Mouse (Mus musculus) heart, postnatal 25 days (tissue): ENCODE data around the gene Sparcl1. TPM values are rescaled to one million over a fixed set of nuclear protein-coding genes. Genes with fewer than 3 reads are reported as not detected.

Experiments used
- DNase-seq: peaks from one replicate; pipeline ENCODE4 v3.0.0; 2022; ENCODE audit warnings: low spot score
- intact Hi-C: fragments of 180-260 bp; cut with DNase I; formaldehyde crosslinking; loops from one replicate; pipeline ENCODE4 v1.15.1; 2025
- total RNA-seq, 2 experiments: library from RNA; stranded (reverse); gene quantifications; 2 replicates each; pipeline ENCODE4 v1.2.3; 2021

The Sparcl1 gene
- total RNA-seq, 2 experiments from 2014 or later: 191 to 258 TPM

DNA sequence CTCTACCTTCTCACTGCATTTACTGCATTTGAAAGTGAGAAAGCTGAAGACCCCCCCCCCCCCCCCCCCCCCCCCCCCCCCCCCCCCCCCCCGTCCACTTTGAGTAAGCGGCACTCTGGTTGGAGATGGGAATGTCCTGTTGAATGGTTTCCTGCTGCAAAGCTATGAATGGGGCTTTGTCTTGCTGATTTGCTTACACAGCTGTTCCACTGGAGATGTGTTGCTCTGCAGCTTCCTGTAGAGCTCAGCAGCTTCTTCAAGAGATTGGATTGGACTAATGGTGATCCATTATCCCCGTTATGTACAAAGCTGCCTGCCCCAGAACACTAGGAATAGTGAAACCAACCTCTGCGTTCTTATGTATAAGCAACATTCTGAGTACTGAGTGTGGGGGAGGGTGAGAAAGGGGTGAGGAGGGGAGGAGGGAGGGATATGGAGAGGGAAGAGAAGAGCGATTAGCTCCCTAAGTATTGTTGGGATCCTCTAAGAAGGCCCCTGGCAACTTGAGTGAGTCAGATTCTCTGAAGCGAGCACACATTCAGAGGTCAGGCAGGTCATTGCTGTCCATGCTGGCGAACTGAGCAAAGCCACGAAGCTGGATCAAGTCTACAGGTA lies 41.2 kb downstream of the Sparcl1 start:
- intact Hi-C loops: loop anchor here (5.0 kb wide), 3 partner anchors 70 to 265 kb away; no protein-coding TSS in a partner anchor
- DNase-seq: no peak

- intact Hi-C loops: loop anchor here (5.0 kb wide), 3 partner anchors 69 to 266 kb away; no protein-coding TSS in a partner anchor
Observed at GRCm38 (mm10) chr5:104071048-104071447, 42.5 kb downstream of the Sparcl1 start.

GRCm38 (mm10) chr5:104068751-104069150 lies 44.8 kb downstream of the Sparcl1 start:
- intact Hi-C loops: no loop called here
- DNase-seq: no peak

More at GRCm38 (mm10) chr5:104071048-104071447, 42.5 kb downstream of the Sparcl1 start:
- no peak for DNase-seq

GRCm38 (mm10) chr5:104062773-104063551 lies 50.6 kb downstream of the Sparcl1 start:
- intact Hi-C loops: no loop called here
- DNase-seq: no peak

DNA sequence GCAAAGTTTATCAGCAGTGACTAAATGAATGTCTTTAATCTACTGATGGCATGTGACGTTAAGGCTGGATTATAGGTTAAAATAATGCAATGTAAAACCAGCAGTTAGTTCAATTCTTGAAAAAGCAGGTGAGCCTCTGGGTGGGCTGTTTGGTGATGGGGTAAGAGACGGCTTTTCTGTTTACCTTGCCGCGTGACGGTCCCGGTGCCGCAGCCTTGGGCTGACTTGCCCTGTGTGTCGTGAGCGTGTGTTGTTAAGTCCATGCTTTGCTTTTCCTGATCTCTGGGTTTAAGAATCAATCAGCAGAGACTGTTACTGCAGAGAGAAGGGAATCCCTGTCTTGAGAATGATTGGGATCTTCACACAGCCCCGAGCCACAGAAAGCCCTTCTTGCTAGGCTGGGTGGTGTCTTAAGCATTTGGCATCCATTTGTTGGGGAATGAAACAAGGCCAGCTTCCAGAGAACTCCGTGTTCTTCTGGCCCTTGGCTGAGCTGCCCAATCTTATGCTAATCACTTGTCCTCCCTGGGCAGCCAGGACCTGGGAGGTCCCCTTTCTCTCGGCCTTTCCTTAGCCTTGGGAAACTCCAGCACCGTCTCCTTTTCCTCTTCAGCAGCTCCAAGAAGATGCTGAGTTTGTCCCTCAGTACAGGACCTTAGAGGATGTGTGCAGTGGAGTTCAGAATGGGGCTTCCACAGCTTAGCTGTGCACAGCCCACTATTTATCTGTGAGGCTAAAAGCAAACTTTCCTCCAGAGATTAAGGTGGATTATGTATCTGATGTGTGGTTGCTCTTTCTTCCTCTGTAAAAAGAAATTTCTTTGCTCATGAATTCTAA lies 51.4 kb downstream of the Sparcl1 start:
- no peak for DNase-seq
- intact Hi-C loops: no loop called here

GRCm38 (mm10) chr5:104060429-104060828 lies 53.1 kb downstream of the Sparcl1 start:
- intact Hi-C loops: no loop called here
- no peak for DNase-seq

DNA sequence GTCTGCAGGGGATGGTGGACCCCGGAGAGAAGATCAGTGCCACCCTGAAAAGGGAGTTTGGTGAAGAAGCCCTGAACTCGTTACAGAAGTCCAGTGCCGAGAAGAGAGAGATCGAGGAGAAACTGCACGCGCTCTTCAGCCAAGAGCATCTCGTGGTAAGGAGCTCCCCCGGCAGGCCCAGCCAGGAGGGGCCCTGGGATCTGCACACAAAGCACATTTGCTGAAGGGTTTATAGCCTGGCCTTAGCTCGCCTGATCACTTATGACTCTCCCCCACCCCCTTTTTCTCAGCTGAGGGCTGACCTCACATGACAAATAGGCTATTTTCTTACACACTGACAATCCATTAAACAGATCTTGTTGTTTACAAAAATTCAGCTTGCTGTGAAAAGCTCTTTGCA lies 53.9 kb downstream of the Sparcl1 start:
- no peak for DNase-seq
- intact Hi-C loops: loop anchor here (5.0 kb wide), 1 partner anchor 57 kb away; no protein-coding TSS in a partner anchor

- DNase-seq: no peak
- intact Hi-C loops: loop anchor here (5.0 kb wide), 1 partner anchor 56 kb away; no protein-coding TSS in a partner anchor
Observed at GRCm38 (mm10) chr5:104058021-104058420, 55.5 kb downstream of the Sparcl1 start.

DNA sequence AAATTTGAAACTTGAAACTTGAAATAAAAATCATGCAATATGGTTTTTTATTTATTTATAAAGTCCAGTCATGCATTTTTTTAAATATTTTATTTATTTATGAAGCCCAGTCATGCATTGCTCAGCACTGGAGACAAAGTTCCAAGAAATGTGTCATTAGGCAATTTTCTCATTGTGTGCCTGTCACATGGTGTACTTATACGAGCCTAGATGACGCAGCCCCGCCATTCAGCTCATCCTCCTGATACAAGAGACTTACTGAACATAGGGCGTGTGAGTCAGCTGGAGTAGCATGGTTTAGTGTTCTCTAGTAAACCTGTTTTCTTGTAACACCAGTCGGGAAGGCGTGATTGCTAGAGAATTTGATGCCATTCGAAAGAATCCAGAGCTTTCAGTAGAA lies 57.2 kb downstream of the Sparcl1 start:
- intact Hi-C loops: loop anchor here (5.0 kb wide), 1 partner anchor 54 kb away; no protein-coding TSS in a partner anchor
- DNase-seq: no peak

DNA sequence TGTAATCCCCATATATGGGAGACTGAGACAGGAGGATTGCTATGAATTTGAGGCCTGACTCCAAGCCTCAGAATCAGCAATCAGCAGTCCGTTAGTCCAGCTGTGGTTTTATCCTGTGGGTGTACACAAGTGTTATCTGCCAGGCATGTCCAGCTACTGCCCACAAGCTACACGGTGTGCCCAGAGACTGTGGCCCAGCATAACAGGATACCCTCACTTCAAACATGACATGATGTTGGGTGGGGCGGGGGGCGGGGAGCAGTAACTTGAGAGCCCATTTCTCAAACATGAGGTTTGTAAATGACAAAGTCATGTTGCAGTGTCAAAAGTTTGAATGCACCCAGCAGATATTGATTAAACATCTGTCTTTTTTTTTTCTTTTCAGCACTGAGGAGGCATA lies 57.7 kb downstream of the Sparcl1 start:
- no peak for DNase-seq
- intact Hi-C loops: loop anchor here (5.0 kb wide), 1 partner anchor 54 kb away; no protein-coding TSS in a partner anchor

- DNase-seq: no peak
- intact Hi-C loops: loop anchor here (5.0 kb wide), 1 partner anchor 53 kb away; no protein-coding TSS in a partner anchor
Observed at GRCm38 (mm10) chr5:104054938-104055337, 58.6 kb downstream of the Sparcl1 start.

DNA sequence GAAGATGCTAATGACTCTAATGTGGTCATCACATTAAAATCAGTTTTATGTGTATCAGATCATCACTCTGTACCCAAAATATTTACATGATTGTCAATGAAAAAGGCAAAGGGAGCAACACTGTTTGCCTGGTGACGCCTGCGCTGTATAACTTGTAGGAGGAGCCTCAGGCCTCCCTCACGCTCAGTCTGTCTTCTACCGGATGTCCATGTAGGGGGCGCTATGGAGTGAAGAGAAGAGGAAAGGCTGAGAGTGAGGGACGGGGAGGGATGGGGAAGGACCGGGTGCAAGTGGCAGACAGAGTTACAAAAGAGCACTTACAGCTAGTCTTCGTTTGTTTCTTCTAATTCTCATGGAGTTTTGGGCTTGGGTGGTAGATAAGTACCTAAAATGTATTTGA lies 60.6 kb downstream of the Sparcl1 start:
- DNase-seq: no peak
- intact Hi-C loops: no loop called here

- intact Hi-C loops: loop anchor here (5.0 kb wide), 1 partner anchor 524 kb away; no protein-coding TSS in a partner anchor
- DNase-seq: no peak
Observed at GRCm38 (mm10) chr5:104048139-104048538, 65.4 kb downstream of the Sparcl1 start.

GRCm38 (mm10) chr5:104047200-104048105 lies 66.1 kb downstream of the Sparcl1 start:
- no peak for DNase-seq
- intact Hi-C loops: loop anchor here (2.0 to 5.0 kb wide), 2 partner anchors 27 to 525 kb away; partner anchors contain the start of gene Hsd17b11

DNA sequence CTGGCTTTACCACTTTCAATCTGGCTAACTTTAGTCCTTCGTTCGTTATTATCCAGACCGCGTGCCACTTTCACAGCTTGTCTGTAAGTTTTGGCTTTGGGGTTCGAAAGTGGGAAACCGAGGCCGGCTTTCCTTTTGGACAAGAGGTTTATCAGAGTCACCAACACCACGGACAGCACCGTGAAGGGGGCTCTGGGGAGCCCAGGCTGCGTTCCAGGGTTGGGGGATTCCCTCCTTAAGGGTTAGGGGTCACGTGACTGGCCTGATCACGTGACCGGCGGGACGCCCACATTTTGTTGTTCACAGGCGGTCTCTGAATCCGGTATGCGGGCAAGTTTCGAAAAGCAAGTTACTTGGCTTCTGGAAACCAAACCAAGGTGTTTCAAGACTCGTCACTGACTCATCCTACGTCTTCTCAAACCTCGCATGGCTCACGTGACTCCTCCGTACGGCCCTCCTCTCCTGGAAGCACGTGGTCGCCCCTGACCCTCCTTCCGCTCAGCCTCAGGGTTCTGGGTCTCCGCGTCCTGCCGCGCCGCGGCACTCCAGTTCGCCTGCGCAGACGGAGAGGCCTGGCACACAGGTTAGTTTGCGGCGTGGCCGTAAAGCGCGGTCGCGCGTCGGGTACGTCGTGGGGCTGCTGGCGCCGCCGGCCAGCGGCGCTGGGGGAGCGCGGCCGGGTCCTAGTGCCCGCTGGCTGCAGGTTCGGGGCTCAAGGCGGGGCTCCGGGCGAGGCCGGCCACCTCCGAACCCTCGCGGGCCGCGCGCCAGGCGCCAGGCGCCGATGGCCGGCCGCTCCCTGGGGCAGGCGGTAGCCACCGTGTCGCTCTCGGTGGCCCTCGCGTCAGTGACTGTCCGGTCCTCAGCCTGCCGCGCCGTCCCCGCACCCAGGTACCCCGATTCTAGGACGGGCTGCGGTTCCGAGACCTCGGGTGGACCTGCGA lies 67.0 kb downstream of the Sparcl1 start, which contains the start of gene Nudt9:
Gene Nudt9, plus strand, starts transcription at position 51 of the 944 bp plus-strand sequence.
- intact Hi-C loops: loop anchor here (2.0 to 5.0 kb wide), 2 partner anchors 26 to 526 kb away; partner anchors contain the start of gene Hsd17b11
- DNase-seq: peak; percentile 96

DNA sequence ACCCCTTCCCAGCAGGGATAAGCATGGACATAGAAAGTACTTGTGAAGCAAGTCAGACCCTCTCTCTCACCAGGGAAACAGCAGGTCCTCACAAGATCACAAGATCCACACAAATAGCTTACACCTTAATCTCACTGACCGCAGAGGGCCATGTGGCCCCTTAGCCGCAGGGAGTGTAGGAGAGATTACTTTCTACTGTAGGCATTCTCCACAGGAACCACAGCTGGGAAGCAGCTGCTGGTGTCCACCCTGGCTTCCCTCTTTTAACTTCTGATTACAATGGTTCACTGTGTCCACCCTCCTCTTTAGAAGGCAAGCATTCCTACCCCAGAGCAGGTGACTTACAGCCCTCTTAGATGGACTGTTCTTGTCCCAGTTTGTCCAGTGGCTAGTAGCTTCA lies 69.8 kb downstream of the Sparcl1 start:
- intact Hi-C loops: loop anchor here (5.0 kb wide), 1 partner anchor 131 kb away; the partner anchor contains the start of gene Klhl8
- DNase-seq: no peak

DNA sequence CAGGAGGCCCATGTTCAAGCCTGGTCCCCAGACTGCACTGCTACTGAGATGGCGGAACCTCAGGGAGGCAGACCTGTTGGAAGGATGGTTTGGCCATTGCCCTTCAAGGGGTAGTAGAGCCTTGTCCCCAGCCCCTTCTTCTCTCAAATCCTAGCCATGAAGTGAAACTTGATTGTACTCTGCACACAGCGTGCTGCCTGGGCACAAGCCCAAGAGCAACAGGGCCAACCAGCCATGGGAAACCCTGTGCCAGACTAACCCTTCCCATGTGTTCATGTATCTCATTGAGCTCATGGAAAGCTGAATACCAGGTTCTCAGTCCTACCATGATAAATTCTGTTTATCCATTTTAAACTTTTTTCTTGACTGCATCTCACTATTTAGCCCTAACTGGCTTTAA lies 70.6 kb downstream of the Sparcl1 start:
- DNase-seq: no peak
- intact Hi-C loops: loop anchor here (5.0 kb wide), 1 partner anchor 131 kb away; the partner anchor contains the start of gene Klhl8
